Mouse (Mus musculus) large intestine, adult 2 months (tissue): ENCODE results near the gene Zbtb8a. TPM values are rescaled to one million over a fixed set of nuclear protein-coding genes. Genes with fewer than 3 reads are reported as not detected.
"Not testable (repeated sequence)": the region's sequence is repeated elsewhere in the genome, so short reads cannot be mapped to it uniquely, and the experiment has no call there.

Experiments
- DNase-seq: peaks from one replicate; pipeline ENCODE4 v3.0.0-alpha.2; 2012; ENCODE audit warnings: low read depth, low spot score
- WGBS: fragments of 180-500 bp; shearing (Covaris S2); methylation state at CpG from one replicate; pipeline ENCODE4 v1.1.7; 2018; 5-methylcytosine and 5-hydroxymethylcytosine counted together
- polyA plus RNA-seq: library from polyadenylated mRNA; depleted of rRNA; stranded (reverse); fragments of >200 nt; gene quantifications from 2 replicates; pipeline ENCODE4 v1.2.3, GENCODE M21; 2012; rRNA removed

The Zbtb8a gene
- polyA plus RNA-seq: 10.6 and 11.3 TPM in 2 replicates

- 2% methylated on average over 64 of the region's 65 CpGs for WGBS
- no peak for DNase-seq
These were observed at the start of gene Zbtb8a for GRCm38 (mm10) chr4:129377601-129378390. Gene Zbtb8a (minus strand): TSS chr4:129378116.

- no peak for DNase-seq
These were observed 40.4 kb upstream of the Zbtb8a start for GRCm38 (mm10) chr4:129418321-129418720.

GRCm38 (mm10) chr4:129416478-129416877 lies 38.6 kb upstream of the Zbtb8a start:
- no peak for DNase-seq
- WGBS: 63% methylated on average over 5 of the region's 5 CpGs

More at GRCm38 (mm10) chr4:129418321-129418720, 40.4 kb upstream of the Zbtb8a start:
- 81% methylated on average over 5 of the region's 5 CpGs for WGBS

- DNase-seq: no peak
- 95% methylated on average over 5 of the region's 5 CpGs for WGBS
These were observed 38.0 kb upstream of the Zbtb8a start for GRCm38 (mm10) chr4:129415892-129416291.

- no peak for DNase-seq
These were observed 33.1 kb upstream of the Zbtb8a start for GRCm38 (mm10) chr4:129410991-129411390.

- 58% methylated on average over 3 of the region's 3 CpGs for WGBS
- not testable (repeated sequence) for DNase-seq
These were observed 32.6 kb upstream of the Zbtb8a start for GRCm38 (mm10) chr4:129410532-129410931.

- WGBS: 2% methylated on average over 25 of the region's 25 CpGs
- DNase-seq: no peak
These were observed 28.5 kb upstream of the Zbtb8a start for GRCm38 (mm10) chr4:129406447-129406846.

- WGBS: 86% methylated on average over 4 of the region's 4 CpGs
- DNase-seq: no peak
These were observed 21.9 kb upstream of the Zbtb8a start for GRCm38 (mm10) chr4:129399813-129400212.

GRCm38 (mm10) chr4:129396960-129397359 lies 19.0 kb upstream of the Zbtb8a start:
- 30% methylated on average over 3 of the region's 3 CpGs for WGBS
- no peak for DNase-seq

- WGBS: 34% methylated on average over 12 of the region's 12 CpGs
- no peak for DNase-seq
These were observed 16.4 kb upstream of the Zbtb8a start for GRCm38 (mm10) chr4:129394089-129394870.

GRCm38 (mm10) chr4:129390936-129391557 lies 13.1 kb upstream of the Zbtb8a start:
- no peak for DNase-seq
- 56% methylated on average over 7 of the region's 7 CpGs for WGBS

- no peak for DNase-seq
- 69% methylated on average over 14 of the region's 14 CpGs for WGBS
These were observed 12.4 kb upstream of the Zbtb8a start for GRCm38 (mm10) chr4:129390216-129390743.

- DNase-seq: no peak
- WGBS: 93% methylated on average over 5 of the region's 5 CpGs
These were observed 10.5 kb upstream of the Zbtb8a start for GRCm38 (mm10) chr4:129388404-129388803.

- WGBS: 76% methylated on average over 2 of the region's 2 CpGs
- DNase-seq: no peak
These were observed 9.1 kb upstream of the Zbtb8a start for GRCm38 (mm10) chr4:129386989-129387388.

GRCm38 (mm10) chr4:129386269-129386946 lies 8.5 kb upstream of the Zbtb8a start:
- no peak for DNase-seq
- WGBS: 92% methylated on average over 8 of the region's 8 CpGs

- WGBS: 27% methylated on average over 11 of the region's 11 CpGs
- peak; percentile 57 for DNase-seq
These were observed 7.8 kb upstream of the Zbtb8a start for GRCm38 (mm10) chr4:129385685-129386084.

- DNase-seq: no peak
- 17% methylated on average over 6 of the region's 6 CpGs for WGBS
These were observed 6.5 kb upstream of the Zbtb8a start for GRCm38 (mm10) chr4:129384440-129384839.

GRCm38 (mm10) chr4:129383586-129383985 lies 5.7 kb upstream of the Zbtb8a start:
- no peak for DNase-seq
- 82% methylated on average over 3 of the region's 3 CpGs for WGBS

GRCm38 (mm10) chr4:129382488-129382887 lies 4.6 kb upstream of the Zbtb8a start:
- WGBS: 87% methylated on average over 2 of the region's 2 CpGs
- DNase-seq: no peak

- WGBS: 94% methylated on average over 9 of the region's 9 CpGs
- DNase-seq: no peak
These were observed 4.1 kb upstream of the Zbtb8a start for GRCm38 (mm10) chr4:129382029-129382428.
